Mouse (Mus musculus) kidney, adult 10 weeks (tissue): ENCODE measurements around the gene Krt31. TPM values are rescaled to one million over a fixed set of nuclear protein-coding genes. Genes with fewer than 3 reads are reported as not detected.

Source experiments
- polyA plus RNA-seq: library from polyadenylated mRNA; stranded (reverse); fragments of 350-450 nt; fragmentation: Illumina TruSeq; extraction: RNeasy Lipid Tissue Mini Kit (QIAGEN cat#74804); gene quantifications from one replicate; pipeline ENCODE4 v1.2.3, GENCODE M21; 2014; ENCODE audit warnings: low read depth, low replicate concordance

Gene Krt31
- polyA plus RNA-seq, result not detected

DNA sequence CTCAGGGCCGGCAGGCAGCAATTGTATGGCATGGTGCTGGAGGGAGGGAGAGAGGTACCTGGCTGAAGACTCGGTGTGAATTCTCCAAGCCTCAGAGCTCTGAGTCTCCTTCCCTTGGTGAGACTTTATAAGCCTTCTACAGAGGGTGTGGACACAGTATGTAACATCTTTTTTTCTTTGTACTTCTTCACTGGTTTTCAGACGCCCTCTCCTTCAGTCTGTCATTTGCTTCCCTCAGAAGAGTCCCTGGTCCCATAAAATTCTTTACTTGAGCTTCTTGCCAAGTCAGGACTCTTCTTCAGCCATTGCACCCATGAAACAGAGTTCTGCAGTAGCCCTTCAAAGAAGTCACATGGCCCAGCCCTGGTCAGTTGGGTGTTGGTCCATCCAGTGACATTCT, at the start of gene Krt31:
TSS of gene Krt31 (minus strand) at position 101 of the 400 bp plus-strand sequence.

DNA sequence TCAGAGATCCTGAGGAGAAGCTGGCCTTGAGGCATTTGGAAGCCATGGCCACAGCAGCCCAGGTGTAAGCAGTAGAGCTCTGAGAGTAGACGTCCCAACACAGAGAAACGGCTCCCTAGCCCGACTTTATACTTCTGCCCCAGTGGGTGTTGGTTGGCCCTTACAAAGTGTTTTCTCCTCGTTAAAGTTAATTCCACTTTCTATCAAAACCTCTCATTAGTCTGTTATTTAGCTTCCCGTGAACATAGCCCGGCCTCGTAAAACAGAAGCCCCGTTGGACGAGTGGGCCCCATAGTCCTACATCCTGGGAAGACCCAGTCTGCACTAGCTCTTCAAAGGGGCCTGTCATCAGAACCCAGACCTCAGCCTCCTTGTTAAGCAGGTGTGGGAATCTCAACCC, 45.8 kb upstream of the Krt31 start, which contains the start of gene Krt35:
TSS of gene Krt35 (minus strand) at position 101 of the 400 bp plus-strand sequence.

DNA sequence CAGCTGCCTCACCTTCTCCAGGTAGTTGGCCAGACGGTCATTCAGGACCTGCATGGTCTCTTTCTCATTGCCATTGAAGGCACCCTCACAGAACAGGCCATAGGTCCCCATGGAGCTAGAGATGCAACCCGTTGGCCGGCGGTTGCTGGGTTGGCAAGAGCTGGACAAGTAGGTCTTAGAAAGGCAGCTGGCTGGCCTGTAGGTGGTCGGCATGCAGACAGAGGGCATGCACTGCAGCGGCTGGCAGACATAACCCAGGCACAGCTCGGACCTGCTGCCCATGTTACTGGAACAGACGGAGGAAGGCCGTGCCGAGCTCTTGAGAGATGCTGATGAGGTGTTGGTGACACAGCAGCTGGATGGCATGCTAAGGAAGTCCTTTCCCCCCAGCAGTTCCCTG, 37.5 kb upstream of the Krt31 start, which contains the start of gene Krt32:
TSS of gene Krt32 (minus strand) at position 366 of the 400 bp plus-strand sequence.

DNA sequence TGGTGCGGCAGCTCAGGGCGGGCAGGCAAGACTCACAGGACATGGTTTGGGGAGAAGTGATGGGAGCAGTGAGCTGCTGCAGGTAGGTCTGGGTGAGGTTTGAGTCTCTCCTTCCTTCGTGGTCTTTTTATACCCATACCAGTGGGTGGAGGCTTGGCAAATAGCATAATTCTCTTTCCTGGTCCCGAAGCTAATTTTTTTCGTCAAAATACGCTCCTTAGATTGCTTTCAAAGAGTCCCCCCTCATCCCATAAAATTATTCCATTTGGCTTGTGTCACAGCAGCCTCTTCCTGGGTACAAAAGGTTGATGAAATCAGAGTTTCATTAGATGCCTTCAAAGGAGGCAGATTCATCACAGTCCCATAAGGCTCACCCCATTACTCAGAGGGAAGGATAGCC, 8.9 kb downstream of the Krt31 start, which contains the start of gene Krt34:
TSS of gene Krt34 (minus strand) at position 101 of the 400 bp plus-strand sequence.

DNA sequence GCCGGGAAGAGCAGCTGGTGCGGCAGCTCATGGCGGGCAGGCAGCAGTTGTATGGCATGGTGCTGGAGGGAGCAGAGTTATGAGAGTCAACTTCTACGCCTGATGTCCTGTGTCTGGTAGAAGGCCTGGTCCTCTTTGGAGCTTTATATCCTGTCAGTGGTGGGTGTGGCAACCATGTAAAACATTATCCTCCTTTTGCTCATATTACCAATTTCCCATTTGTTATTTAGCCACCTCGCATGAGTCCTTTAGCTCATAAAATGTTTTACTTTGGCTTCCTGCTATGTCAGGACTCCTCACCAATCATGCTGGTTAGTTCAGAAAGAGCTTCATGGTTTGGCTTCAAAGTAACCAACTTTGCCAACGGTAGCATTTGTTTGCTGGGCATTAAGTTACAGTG, 20.6 kb downstream of the Krt31 start, which contains the start of gene Krt33b:
TSS of gene Krt33b (minus strand) at position 101 of the 400 bp plus-strand sequence.

DNA sequence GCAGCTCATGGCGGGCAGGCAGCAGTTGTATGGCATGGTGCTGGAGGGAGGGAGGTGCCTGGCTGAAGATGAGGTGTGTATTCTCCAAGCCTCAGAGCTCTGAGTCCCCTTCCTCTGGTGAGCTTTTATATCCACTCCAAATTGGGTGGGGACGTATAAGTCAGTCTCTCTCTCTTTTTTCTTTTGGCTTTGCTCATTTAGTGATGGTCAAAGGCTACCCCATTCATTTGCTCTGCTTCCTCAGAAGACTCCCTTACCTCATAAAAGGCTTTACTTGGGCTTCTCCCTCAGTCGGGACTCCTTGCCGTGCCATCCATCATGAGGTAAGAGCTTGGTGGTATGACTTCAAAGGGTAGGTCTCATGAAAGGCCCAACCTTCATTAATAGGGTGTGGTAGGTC, 34.2 kb downstream of the Krt31 start, which contains the start of gene Krt33a:
TSS of gene Krt33a (minus strand) at position 101 of the 400 bp plus-strand sequence.

Other genes with a start within 250 kb of the Krt31 start
- gene Gm11554, start 246.1 kb downstream of the Krt31 start, polyA plus RNA-seq, result not detected
- not detected for gene Krtap4-13, start 240.7 kb downstream of the Krt31 start, polyA plus RNA-seq
- not detected for gene Gm11564, start 234.9 kb downstream of the Krt31 start, polyA plus RNA-seq
- not detected for gene 2300003K06Rik, start 212.5 kb downstream of the Krt31 start, polyA plus RNA-seq
- not detected for gene Krtap4-16, start 198.9 kb downstream of the Krt31 start, polyA plus RNA-seq
- gene Gm11568, start 192.6 kb downstream of the Krt31 start, polyA plus RNA-seq, result not detected
- gene Gm11559, start 186.1 kb downstream of the Krt31 start, polyA plus RNA-seq, result not detected
- not detected for gene Krtap9-1, start 177.2 kb downstream of the Krt31 start, polyA plus RNA-seq
- not detected for gene Gm11567, start 171.4 kb downstream of the Krt31 start, polyA plus RNA-seq
- not detected for gene Krtap31-1, start 142.6 kb downstream of the Krt31 start, polyA plus RNA-seq
- gene Gm11565, start 135.8 kb downstream of the Krt31 start, polyA plus RNA-seq, result not detected
- gene Krtap31-2, start 114.3 kb downstream of the Krt31 start, polyA plus RNA-seq, result not detected
- not detected for gene Krtap9-5, start 102.1 kb downstream of the Krt31 start, polyA plus RNA-seq
- gene Krtap29-1, start 71.5 kb downstream of the Krt31 start, polyA plus RNA-seq, result not detected
- gene Krtap16-1, start 64.0 kb downstream of the Krt31 start, polyA plus RNA-seq, result not detected
- gene Krtap17-1, start 56.6 kb downstream of the Krt31 start, polyA plus RNA-seq, result not detected
- not detected for gene Krt33a, start 34.3 kb downstream of the Krt31 start, polyA plus RNA-seq
- gene Krt33b, start 20.7 kb downstream of the Krt31 start, polyA plus RNA-seq, result not detected
- gene Krt34, start 9.0 kb downstream of the Krt31 start, polyA plus RNA-seq, result not detected
- not detected for gene Krt32, start 37.7 kb upstream of the Krt31 start, polyA plus RNA-seq
- gene Krt35, start 45.7 kb upstream of the Krt31 start, polyA plus RNA-seq, result not detected
- not detected for gene Krt36, start 55.1 kb upstream of the Krt31 start, polyA plus RNA-seq
- not detected for gene Krt13, start 71.0 kb upstream of the Krt31 start, polyA plus RNA-seq
- gene Krt15, start 85.4 kb upstream of the Krt31 start, polyA plus RNA-seq, result not detected
- gene Krt19, start 98.1 kb upstream of the Krt31 start, polyA plus RNA-seq, result not detected
- gene Krt9, start 142.7 kb upstream of the Krt31 start, polyA plus RNA-seq, result not detected
- gene Krt14, start 157.0 kb upstream of the Krt31 start, polyA plus RNA-seq, result not detected
- not detected for gene Krt16, start 198.4 kb upstream of the Krt31 start, polyA plus RNA-seq
- gene Krt17, start 210.5 kb upstream of the Krt31 start, polyA plus RNA-seq, result not detected
- not detected for gene Krt42, start 219.3 kb upstream of the Krt31 start, polyA plus RNA-seq